Mouse (Mus musculus) bone marrow macrophage, adult 2 months (primary cell): ENCODE results near the gene Ptpro. TPM values are rescaled to one million over a fixed set of nuclear protein-coding genes. Genes with fewer than 3 reads are reported as not detected.

Experiments used
- H3K27ac ChIP-seq: 2 replicates; pipeline ENCODE4 v1.5.1; 2012; ENCODE audit warnings: low read depth, low read length; ENCODE audit not compliant: insufficient read depth
- H3K4me1 ChIP-seq: 2 replicates; pipeline ENCODE4 v1.6.1; 2012; ENCODE audit warnings: low read length; ENCODE audit not compliant: control insufficient read depth, insufficient read depth
- H3K4me3 ChIP-seq: 2 replicates; pipeline ENCODE4 v1.5.1; 2012; ENCODE audit warnings: mild to moderate bottlenecking, low read length, moderate library complexity; ENCODE audit not compliant: insufficient read depth
- CTCF ChIP-seq: IDR thresholded peaks from 2 replicates; pipeline ENCODE4 v1.5.1; 2012; ENCODE audit warnings: low read depth, mild to moderate bottlenecking, low read length, moderate library complexity
- POLR2A ChIP-seq: IDR thresholded peaks from 2 replicates; pipeline ENCODE4 v1.6.1; 2012; ENCODE audit warnings: mild to moderate bottlenecking, low read depth, low read length, borderline replicate concordance
- polyA plus RNA-seq: library from polyadenylated mRNA; stranded (reverse); fragments of >200 nt; gene quantifications from 2 replicates; pipeline ENCODE4 v1.2.4, GENCODE M21; 2012; ENCODE audit not compliant: missing spikeins, insufficient read depth, insufficient read length

The Ptpro gene
- 141 and 155 TPM in 2 replicates for polyA plus RNA-seq

- H3K4me1 ChIP-seq, result no peaks in the 10 kb centered on the region
- H3K27ac ChIP-seq, result no peak within 1 kb of the TSS
- H3K4me3 ChIP-seq, result no peak within 1 kb of the TSS
- no peak for TF ChIP-seq CTCF
- no peak for TF ChIP-seq POLR2A
Measured at GRCm38 (mm10) chr6:137252194-137252886, at the start of gene Ptpro. TSS of gene Ptpro (plus strand) at chr6:137252319.

GRCm38 (mm10) chr6:137202661-137203060, 49.5 kb upstream of the Ptpro start:
- no peak for TF ChIP-seq POLR2A
- no peak for TF ChIP-seq CTCF
- H3K4me3 ChIP-seq, result no peak overlapping the region
- no peaks in the 10 kb centered on the region for H3K4me1 ChIP-seq
- no peak overlapping the region for H3K27ac ChIP-seq

DNA sequence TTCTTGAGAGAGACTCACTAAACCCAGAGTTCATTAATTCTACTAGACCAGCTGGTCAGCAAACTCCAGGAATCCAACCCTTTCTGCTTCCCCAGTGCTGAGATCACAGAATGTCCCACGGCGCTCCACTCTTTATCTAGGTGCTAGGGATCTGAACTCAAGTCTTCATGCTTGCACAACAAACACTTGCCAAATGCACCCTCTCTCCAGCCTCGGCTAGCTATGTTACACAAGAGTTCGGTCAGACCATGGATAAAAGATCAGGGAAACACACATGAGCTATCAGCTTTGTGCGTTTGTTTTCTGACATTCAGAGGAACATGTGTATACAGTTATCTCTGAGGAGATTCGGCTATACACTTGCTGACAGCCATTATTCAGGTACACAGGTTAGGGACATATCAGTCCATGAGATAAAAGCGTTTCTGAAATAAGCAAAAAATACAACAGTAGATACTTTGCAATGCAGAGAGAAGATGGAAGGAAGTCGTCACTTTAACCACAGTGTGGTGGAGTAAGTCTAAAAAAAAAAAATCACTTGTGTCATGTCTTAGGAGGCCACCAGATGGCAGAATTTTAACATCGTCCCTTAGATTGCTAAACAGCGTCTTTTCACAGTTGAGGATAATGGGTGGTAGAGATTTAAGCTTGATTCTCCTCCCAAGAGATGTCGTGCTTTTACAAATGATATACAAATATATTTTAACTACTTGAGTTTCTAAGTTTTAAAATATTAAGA, 46.3 kb upstream of the Ptpro start:
- no peak overlapping the region for H3K27ac ChIP-seq
- no peak for TF ChIP-seq POLR2A
- TF ChIP-seq CTCF, result no peak
- no peak overlapping the region for H3K4me3 ChIP-seq
- no peaks in the 10 kb centered on the region for H3K4me1 ChIP-seq

DNA sequence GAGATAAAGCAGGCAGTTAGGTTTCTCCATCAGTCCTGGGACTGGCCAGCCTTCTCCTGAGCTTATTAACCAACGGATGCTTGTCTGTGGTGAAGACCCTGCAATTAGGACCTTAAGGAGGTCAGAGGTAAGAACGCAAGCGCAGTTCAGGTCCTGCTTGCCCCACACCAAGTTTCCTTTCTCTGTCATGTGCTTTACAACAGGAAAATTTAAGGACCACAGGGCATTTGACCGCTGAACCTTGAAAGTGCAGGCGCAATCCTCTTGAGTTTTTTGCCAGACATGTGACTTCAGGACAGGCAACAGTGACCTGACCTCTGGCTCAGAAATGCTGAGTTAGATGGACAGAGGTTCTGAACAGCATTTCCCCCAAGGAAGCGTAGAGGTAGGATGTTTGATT, 45.0 kb upstream of the Ptpro start:
- no peak for TF ChIP-seq POLR2A
- no peak for TF ChIP-seq CTCF

GRCm38 (mm10) chr6:137209992-137210391, 42.1 kb upstream of the Ptpro start:
- H3K4me1 ChIP-seq, result no peaks in the 10 kb centered on the region
- no peak overlapping the region for H3K27ac ChIP-seq
- no peak for TF ChIP-seq CTCF
- no peak for TF ChIP-seq POLR2A
- H3K4me3 ChIP-seq, result no peak overlapping the region

More for the DNA sequence above, 45.0 kb upstream of the Ptpro start:
- no peaks in the 10 kb centered on the region for H3K4me1 ChIP-seq
- H3K4me3 ChIP-seq, result no peak overlapping the region
- no peak overlapping the region for H3K27ac ChIP-seq

DNA sequence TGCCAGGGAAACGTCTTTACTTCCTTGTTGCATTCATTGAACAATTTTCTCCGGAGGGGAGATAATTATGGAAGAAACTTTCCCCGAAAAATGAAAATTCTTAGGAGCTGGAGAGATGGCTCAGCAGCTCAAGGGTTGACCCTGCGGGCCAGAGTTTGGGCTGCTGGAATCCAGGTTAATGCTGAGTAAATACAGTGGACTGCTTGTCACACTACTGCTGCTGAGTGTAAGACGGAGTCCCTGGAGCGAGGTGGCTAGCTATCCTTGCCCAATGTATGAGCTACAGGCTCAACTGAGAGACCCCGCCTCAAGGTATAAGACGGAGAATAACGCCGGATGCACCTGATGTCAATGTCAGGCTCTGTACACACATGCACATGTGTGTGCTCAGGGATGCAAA, 41.1 kb upstream of the Ptpro start:
- Histone ChIP-seq H3K4me3 (no peak overlapping the region), H3K4me1 (no peaks in the 10 kb centered on the region), H3K27ac (no peak overlapping the region)
- TF ChIP-seq CTCF (no peak), POLR2A (no peak)

DNA sequence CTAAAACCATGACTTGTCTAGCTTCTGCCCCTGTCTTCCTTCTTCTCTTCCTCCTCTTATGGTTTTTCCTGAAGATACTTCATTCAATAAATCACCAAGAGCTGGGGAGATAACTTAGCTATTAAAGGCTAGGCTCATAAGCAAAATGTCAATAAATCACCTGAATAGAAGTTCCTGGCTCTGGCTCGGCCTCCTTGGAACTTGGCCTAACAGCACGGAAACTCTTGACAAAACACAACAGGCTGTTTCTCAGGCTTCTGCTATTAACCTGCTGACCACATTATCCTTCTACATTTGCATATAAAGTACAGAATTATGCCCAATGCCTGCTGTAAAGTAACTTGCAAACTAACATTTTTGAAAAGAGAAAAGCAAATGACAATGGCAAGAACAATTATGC, 40.7 kb upstream of the Ptpro start:
- H3K27ac ChIP-seq, result no peak overlapping the region

DNA sequence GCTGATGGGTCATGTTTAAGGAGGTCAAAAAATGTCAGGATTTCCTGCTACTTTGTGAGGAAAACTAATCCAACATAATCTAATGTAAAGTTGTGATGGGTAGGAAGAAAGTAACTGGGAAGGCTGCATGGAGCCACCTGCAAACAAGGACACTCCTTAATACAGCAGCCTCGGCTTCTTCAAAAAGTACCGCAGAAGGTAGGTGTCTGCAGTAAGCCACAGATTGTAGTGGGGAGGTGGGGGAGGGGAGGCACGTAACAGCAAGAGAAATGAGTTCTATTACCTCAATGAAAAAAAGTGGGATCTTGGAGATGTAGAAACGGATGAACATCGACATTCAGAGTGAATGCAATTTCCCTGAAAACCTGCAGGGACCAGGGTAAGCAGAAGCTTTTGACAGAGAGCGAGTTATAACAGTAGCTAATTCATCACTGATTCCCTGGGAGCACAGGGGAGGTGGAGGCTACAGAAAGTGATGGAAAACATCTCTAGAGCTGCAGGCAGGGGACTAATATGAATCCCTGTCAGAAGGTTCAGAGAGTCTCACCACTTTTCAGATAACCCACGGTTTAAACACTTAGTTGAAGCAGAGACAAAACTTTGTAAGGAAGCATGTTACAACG, 34.2 kb upstream of the Ptpro start:
- Histone ChIP-seq H3K4me3 (no peak overlapping the region), H3K4me1 (no peaks in the 10 kb centered on the region), H3K27ac (no peak overlapping the region)
- TF ChIP-seq POLR2A (no peak), CTCF (no peak)

More for the DNA sequence above, 40.7 kb upstream of the Ptpro start:
- TF ChIP-seq POLR2A, result no peak
- H3K4me1 ChIP-seq, result no peaks in the 10 kb centered on the region
- no peak overlapping the region for H3K4me3 ChIP-seq

GRCm38 (mm10) chr6:137252887-137253242, 746 bp downstream of the Ptpro start:
- H3K27ac ChIP-seq, result no peak overlapping the region
- TF ChIP-seq POLR2A, result no peak
- no peak for TF ChIP-seq CTCF
- no peak overlapping the region for H3K4me3 ChIP-seq
- H3K4me1 ChIP-seq, result no peaks in the 10 kb centered on the region

DNA sequence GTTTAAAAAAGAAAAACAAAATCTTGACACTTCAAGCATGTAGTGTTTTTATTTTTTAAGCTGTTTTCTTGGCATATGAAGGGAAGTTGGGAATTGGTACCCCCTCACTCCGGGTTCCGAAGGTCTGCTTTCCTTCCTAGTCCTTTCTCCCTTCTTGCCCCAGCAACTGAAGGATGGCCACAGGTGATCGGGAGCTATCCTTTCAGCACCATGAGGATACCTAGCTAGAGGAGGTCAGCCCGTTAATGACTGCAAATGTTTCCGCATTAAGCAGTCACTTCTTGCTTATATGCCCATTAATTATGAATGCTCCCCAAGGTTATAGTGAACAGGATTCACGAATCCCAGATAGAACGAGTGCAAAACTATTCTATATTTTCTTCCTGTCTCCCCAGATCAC, 1.3 kb downstream of the Ptpro start:
- H3K4me3 ChIP-seq, result no peak overlapping the region
- no peaks in the 10 kb centered on the region for H3K4me1 ChIP-seq
- TF ChIP-seq POLR2A (no peak), CTCF (no peak)
- H3K27ac ChIP-seq, result no peak overlapping the region

DNA sequence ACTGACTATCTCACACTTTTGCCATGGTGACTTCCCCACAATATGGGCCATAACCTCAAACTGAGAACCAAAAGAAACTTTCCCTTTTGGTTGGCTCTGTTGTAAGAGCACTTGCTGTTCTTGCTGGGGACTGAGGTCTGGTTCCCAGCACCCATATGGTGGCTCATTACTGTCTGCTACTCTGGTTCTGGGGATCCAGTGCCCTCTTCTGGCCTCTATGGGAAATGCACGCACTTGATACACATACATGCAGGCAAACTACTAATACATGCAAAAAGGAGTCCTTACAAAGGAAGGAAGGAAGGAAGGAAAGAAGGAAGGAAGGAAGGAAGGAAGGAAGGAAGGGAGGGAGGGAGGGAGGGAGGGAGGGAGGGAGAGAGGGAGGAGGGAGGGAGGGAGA, 8.9 kb downstream of the Ptpro start:
- no peak overlapping the region for H3K4me3 ChIP-seq
- no peak for TF ChIP-seq CTCF
- no peak for TF ChIP-seq POLR2A
- no peak overlapping the region for H3K27ac ChIP-seq
- no peaks in the 10 kb centered on the region for H3K4me1 ChIP-seq
